Mouse (Mus musculus) activated CD4-positive, CD25-positive, alpha-beta regulatory T cell, adult 4 months (primary cell): ENCODE data around the gene Vdac1. TPM values are rescaled to one million over a fixed set of nuclear protein-coding genes. Genes with fewer than 3 reads are reported as not detected.
"Not testable (repeated sequence)": the region's sequence is repeated elsewhere in the genome, so short reads cannot be mapped to it uniquely, and the experiment has no call there.

Experiments
- ATAC-seq: one replicate; pipeline ENCODE4 v1.8.0; 2017
- polyA plus RNA-seq, 2 experiments: library from polyadenylated mRNA; unstranded; fragments of 100-300 nt; shearing (Covaris generic); gene quantifications; one replicate each; pipeline ENCODE4 v1.2.1; 2017

Gene Vdac1
- polyA plus RNA-seq, 2 experiments from 2014 or later = 90.3 to 94.9 TPM

- no peak for ATAC-seq
Measured at GRCm38 (mm10) chr11:52374340-52374739, 13.7 kb downstream of the Vdac1 start.

DNA sequence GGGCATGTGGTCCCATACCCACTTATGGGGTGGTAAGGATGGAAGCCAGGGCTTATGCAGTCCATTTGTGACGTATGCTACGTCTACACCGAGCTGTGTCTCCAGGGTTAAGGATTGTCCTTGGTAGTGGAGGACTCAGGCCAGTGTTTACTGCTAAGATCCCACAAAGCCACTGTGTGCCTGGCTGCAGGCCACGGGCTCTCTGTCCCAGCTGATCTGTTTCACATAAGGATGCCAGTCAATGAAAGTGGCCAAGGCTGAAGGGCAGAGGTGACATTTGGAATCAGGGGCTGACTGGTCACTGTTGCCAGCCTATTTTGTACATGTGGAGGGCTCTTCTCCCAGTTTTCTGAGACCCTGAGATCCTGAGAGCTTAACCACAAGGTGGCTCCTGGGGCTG, 16.9 kb downstream of the Vdac1 start:
- no peak for ATAC-seq

GRCm38 (mm10) chr11:52379241-52379640, 18.6 kb downstream of the Vdac1 start:
- no peak for ATAC-seq

GRCm38 (mm10) chr11:52383741-52384140, 23.1 kb downstream of the Vdac1 start:
- no peak for ATAC-seq

- ATAC-seq = no peak
Measured at GRCm38 (mm10) chr11:52384667-52385066, 24.0 kb downstream of the Vdac1 start.

DNA sequence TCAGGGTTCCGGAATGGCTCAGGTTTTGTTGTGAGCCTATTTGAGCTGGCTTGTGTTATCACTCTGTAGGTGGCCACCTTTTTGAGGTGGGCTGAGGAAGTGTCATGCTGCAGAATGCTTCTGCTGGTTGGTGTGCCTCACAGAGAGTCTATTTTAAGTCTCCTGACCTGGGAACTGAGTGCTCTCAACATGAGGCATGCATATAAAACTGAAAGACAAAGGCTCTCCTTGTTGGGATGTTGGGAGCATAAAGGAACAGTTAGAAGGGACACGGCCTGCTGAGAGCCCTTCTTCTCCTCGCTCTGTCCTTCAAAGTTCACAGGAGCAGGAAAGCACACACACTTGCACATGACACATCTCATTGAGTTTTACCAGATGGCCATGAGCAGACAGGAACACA, 26.2 kb downstream of the Vdac1 start:
- no peak for ATAC-seq

DNA sequence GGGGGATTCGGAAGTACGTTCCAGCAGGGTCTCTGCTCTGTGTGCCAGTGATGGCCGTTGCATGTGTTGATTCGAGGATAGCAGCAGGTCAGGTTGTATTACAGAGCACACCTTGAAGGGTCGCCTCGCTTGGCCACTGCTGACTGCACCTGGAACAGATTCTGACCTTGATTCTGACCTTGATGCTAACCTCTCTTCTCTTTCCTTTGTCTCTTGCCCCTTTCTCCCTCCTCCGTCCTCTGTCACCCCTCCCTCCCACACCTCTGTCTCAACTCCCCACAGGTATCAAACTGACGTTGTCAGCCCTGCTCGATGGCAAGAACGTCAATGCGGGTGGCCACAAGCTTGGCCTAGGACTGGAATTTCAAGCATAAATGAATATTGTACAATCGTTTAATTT, 27.5 kb downstream of the Vdac1 start:
- no peak for ATAC-seq

GRCm38 (mm10) chr11:52388979-52389378, 28.3 kb downstream of the Vdac1 start:
- ATAC-seq = not testable (repeated sequence)

DNA sequence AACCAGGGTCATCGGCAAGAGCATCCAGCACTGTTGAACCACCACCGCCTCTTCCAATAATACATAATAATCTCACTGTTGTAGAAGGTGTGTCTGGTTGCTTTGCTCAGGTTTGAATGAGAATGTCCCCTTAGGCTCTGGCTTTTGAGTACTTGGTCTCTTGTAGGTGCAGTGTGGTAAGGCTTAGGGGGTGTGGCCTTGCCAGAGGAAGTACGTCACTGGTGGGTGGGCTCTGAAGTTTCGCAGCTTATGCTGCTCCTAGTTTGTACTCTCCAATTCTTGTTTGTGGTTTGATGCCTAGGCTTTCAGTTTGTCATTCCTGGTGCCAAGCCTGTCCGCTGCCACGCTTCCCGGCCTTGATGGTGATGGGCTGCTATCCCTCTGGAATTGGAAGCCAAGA, 29.3 kb downstream of the Vdac1 start:
- no peak for ATAC-seq

DNA sequence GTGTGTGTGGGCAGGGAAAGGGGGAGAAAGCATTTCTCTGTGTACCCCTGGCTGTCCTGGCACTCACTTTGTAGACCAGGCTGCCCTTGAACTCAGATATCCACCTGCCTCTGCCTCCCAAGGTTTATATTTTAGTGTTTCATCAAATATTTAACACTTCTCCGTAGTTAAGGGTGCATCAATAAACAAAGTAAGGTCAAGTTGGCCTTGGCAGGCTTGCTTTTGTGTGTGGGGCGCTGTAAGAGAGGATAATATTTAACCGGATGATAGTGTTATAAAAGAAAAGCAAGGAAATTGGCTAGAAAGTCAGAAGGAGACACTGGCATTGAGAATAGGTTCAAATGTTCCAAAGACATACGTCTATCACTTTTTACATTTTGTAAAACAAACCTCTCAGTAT, 33.8 kb downstream of the Vdac1 start:
- no peak for ATAC-seq

DNA sequence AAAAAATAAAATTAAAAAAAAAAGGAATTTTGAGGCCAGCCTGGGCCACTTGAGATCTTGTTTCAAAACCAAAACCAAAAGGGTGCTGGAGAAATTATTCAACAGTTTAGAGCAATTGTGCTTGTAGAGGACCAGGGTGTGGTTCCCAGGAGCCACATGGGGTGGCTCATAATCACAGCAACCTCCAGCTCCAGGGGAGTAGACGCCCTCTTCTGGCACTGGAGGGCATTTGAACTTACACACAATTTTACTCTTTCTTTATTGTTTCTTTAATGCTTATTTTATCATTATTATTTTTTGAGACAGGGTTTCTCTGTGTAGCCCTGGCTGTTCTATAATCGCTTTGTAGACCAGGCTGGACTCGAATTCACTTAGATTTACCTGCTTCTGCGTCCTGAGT, 34.7 kb downstream of the Vdac1 start:
- no peak for ATAC-seq

GRCm38 (mm10) chr11:52395940-52396596, 35.4 kb downstream of the Vdac1 start, which contains the start of gene 9530068E07Rik:
Gene 9530068E07Rik (plus strand): TSS chr11:52396428.
- ATAC-seq = peak; percentile 86

DNA sequence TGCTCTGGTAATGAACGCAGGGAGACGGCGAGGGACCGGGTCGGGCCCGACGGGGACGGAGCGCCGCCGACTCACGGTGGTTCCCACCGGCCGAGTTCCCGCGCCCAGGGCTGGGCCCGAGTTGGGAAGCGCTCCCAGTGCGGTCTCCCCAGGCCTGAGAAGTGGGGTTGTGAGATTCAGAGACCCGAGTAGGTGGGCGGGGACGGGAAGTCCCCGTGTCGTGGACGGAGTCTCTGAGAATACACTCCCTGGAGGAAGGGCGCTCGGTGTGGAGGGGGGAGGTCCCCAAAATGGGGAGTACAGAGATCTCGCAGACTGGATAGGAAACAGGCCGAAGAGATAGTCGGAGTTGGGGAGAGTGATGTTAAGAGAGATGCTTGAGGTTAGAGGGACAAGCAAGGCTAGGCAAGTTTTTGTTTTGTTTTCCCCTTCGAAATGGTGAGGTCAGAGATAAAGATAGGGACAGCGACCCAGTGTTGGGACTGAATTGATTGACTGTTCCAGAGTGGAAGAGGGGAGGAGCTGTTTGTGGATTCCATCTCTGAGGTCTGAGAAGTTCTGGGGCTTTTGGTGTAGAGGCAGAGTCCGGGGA, 36.0 kb downstream of the Vdac1 start:
- peak; percentile 77 for ATAC-seq

DNA sequence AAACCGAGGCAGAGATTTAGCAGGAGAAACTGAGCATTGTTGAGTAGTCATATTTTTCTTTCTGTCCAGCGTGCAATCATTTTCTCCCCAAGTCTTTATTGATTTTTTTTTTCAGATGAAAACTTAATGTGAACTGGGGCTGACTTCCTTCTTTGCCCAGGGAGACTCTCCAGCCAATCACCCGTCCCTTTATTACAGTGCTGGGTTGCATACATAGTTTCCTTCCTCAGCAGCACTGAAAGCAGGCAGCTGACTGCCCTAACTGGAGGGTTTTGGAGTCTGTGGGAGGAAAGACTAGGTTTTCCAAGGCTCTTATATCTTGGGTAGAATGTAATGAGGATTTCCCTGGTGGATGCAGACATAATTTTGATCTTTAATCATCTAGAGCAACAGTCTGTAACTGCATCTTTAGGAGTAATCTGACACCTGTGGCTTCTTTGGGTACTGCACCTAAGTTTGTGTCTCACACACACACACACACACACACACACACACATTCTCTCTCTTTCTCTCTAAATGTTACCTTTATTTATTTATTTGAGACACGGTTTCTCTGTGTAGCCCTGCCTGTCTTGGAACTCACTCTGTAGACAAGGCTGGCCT, 36.8 kb downstream of the Vdac1 start:
- ATAC-seq = no peak

- ATAC-seq = no peak
Measured at GRCm38 (mm10) chr11:52401476-52401875, 40.8 kb downstream of the Vdac1 start.

DNA sequence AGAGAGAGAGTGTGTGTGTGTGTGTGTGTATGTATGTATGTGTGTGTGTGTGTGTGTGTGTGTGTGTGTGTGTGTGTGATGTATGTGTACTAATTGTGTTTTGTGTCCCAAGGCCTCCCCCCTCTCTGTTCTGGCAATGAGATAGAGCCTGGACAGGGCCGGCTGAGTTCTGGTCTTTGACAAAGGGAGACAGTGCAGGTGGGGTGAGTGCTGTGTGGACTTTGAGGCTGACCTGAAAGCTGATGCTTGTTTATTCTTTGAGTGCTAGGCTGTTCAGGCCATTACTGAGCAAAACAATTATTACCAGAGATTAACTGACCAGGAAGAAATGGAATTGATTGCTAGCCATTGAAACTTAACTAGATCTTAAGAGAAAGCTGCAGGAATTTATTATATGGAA, 41.9 kb downstream of the Vdac1 start:
- no peak for ATAC-seq

DNA sequence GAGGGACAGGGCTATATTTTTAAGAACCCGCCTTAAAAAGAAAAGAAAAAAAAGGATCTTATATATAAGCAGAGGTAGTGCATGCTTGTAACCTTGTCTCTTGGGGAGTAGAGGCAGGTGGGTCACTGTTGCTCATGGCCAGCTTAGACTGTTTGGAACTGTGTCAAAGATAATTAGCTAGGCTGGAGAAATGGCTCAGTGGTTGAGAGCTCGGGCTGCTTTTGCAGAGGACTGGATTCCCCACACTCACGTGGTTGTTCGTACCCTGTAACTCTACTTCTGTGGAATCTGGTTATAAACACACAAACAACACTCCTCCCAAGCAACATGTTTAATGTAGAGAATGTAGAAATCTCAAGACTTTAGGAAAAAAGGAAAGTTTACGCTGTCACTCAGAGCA, 43.5 kb downstream of the Vdac1 start:
- ATAC-seq = no peak

- ATAC-seq = no peak
Measured at GRCm38 (mm10) chr11:52405196-52405688, 44.6 kb downstream of the Vdac1 start.

DNA sequence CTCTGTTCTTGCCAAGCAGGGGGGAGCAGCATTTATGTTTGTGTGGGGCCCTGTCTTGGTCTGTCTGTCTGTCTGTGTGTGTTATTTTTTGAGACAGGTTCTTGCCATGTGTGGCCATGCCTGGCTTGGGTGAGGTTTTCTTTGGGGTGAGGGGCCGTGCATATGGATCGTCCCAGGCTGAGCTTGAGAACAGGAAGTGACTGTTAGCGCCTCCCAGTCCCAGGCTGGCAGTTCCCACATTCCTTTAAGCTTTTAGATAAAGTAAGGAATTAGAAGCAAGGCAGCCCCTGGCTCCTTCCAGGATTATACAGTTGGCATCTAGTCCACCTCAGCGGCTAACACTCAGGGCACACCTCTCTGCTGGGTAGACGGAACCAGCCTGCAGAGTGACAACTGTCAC, 48.7 kb downstream of the Vdac1 start:
- ATAC-seq = no peak

DNA sequence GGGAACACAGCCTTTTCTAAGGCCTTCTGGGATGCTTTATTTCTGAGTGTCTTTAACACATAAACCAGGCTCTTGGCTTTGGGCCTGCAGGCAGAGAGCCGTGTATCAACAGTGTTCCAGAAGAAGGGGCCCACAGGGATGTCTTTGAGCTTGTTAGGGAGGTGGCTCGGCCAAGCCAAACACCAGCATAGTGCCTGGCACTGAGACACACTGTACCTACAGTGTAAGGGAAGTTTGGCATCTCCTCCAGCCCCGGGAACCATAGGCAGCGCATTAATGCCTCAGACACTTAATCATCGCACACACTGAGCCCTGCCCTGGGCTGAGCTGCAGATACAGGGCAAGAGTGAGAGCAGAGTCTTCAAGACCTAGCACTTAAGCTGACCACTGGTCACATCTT, 57.7 kb downstream of the Vdac1 start:
- no peak for ATAC-seq

- no peak for ATAC-seq
Measured at GRCm38 (mm10) chr11:52419246-52419645, 58.6 kb downstream of the Vdac1 start.

DNA sequence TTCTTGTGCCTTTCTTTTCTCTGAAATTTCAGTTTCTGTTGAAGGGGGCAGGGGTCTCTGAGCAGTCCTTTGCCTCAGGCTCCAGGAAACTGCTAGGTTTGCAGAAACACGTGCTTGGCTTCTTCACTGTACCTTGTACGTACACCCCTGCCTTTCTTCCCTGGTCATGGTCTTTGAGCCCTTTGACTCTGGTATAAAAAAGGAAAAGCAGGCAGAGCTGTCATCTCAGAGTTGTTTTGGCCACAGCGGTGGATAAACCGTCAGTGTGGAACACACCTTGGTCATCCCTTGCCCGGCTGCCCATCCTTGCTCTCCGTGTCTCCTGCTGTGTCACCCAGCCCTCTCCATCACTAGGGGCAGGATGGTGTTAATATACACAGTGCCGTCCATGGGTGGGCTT, 59.2 kb downstream of the Vdac1 start:
- no peak for ATAC-seq

DNA sequence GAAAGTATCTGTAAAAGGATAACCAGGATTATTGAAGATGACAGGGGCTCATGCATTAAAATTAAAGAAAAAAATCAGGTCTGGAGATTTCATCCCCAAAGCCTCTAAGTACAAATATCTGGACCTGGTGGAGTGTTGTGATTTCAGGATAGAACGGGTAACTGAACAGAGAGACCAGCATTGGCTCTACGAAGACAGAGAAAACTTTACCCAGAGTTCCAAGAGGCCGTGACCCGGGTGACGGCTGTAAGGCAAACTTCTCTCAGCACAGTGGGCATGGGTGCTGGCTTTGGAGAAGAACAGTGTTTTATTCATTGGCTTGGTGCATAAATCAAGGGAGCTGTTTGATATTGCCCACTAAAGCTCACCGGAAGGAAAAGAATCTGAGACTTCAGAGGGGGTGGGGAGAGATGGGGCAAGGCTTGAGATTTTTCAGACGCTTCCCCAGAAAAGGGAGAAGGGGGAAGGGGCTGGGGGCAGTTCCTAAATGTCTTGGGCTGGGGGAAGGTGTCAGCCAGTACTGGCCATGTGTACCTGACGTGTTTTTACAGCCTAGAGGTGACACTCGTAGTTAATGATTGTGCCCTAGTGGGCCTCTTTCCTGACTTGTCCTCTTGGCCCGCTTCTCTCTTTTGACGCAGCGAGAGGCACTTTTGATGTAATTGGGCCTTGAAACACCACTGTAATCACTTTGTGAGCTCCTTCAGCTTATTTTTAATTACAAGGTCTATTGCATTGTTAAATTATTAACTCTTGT, 59.8 kb downstream of the Vdac1 start:
- ATAC-seq = no peak
